Mouse (Mus musculus) heart, embryonic 15.5 days (tissue): ENCODE results near the gene Hes7. TPM values are rescaled to one million over a fixed set of nuclear protein-coding genes. Genes with fewer than 3 reads are reported as not detected.

Source experiments
- ATAC-seq: fragments of 200-750 bp; cut with Nextera tagmentation; replicated peaks from 2 replicates; pipeline ENCODE4 v1.8.0; 2017; ENCODE audit warnings: low read depth, moderate TSS enrichment; ENCODE audit not compliant: insufficient number of reproducible peaks, insufficient read depth, low FRiP score
- H3K27ac ChIP-seq: fragments of 300-500 bp; sonication (generic); 2 replicates; pipeline ENCODE4 v1.5.1; 2015; ENCODE audit warnings: mild to moderate bottlenecking, inconsistent platforms
- H3K27me3 ChIP-seq: fragments of 300-500 bp; sonication (generic); 2 replicates; pipeline ENCODE4 v1.6.1; 2015; ENCODE audit warnings: inconsistent platforms
- H3K36me3 ChIP-seq: fragments of 300-500 bp; sonication (generic); 2 replicates; pipeline ENCODE4 v1.6.1; 2015; ENCODE audit warnings: mild to moderate bottlenecking, inconsistent platforms
- H3K4me1 ChIP-seq: fragments of 300-500 bp; sonication (generic); replicated peaks from 2 replicates; pipeline ENCODE4 v1.6.1; 2015; ENCODE audit warnings: inconsistent platforms
- H3K4me2 ChIP-seq: fragments of 300-500 bp; sonication (generic); 2 replicates; pipeline ENCODE4 v1.6.1; 2015; ENCODE audit warnings: inconsistent platforms, mild to moderate bottlenecking, moderate library complexity
- H3K4me3 ChIP-seq: fragments of 300-500 bp; sonication (generic); 2 replicates; pipeline ENCODE4 v1.5.1; 2015; ENCODE audit warnings: mild to moderate bottlenecking, inconsistent platforms
- H3K9ac ChIP-seq: fragments of 300-500 bp; sonication (generic); 2 replicates; pipeline ENCODE4 v1.6.1; 2015; ENCODE audit warnings: mild to moderate bottlenecking, inconsistent platforms
- H3K9me3 ChIP-seq: fragments of 300-500 bp; sonication (generic); replicated peaks from 2 replicates; pipeline ENCODE4 v1.6.1; 2016; ENCODE audit warnings: inconsistent platforms
- WGBS: fragments of 180-500 bp; shearing (Covaris S2); methylation state at CpG from one replicate; pipeline ENCODE4 v1.1.7; 2015; ENCODE audit warnings: mixed read lengths; 5-methylcytosine and 5-hydroxymethylcytosine counted together
- polyA plus RNA-seq: library from polyadenylated mRNA; unstranded; fragments of >200 nt; fragmentation: Nextera tagmentation; extraction: Ambion mirVana; gene quantifications from 2 replicates; pipeline ENCODE4 v1.2.1, GENCODE M21; 2015

Hes7 gene
- polyA plus RNA-seq, 1 experiment from 2014 or later = 0.57 TPM

GRCm38 (mm10) chr11:69171626-69172025 is 51.4 kb downstream of the Hes7 start:
- ATAC-seq = 0 out of 2 replicates have a peak, but pooled peaks have one; percentile 24
- Histone ChIP-seq H3K27ac (no peak overlapping the region), H3K4me2 (no peak overlapping the region), H3K36me3 (no peaks in the 10 kb centered on the region), H3K27me3 (peaks cover 12% of the 10 kb centered on the region; the same call in 1 of the 2 replicates), H3K4me1 (no peaks in the 10 kb centered on the region; the same call in 1 of the 2 replicates), H3K9ac (no peak overlapping the region), H3K9me3 (no peaks in the 10 kb centered on the region), H3K4me3 (no peak overlapping the region)
- WGBS = 28% methylated on average over 7 of the region's 7 CpGs

GRCm38 (mm10) chr11:69172606-69173005 is 52.4 kb downstream of the Hes7 start:
- H3K4me1 ChIP-seq = no peaks in the 10 kb centered on the region; the same call in 1 of the 2 replicates
- no peak overlapping the region for H3K4me2 ChIP-seq
- 0 out of 2 replicates have a peak, but pooled peaks cover 4% of the 10 kb centered on the region for H3K27me3 ChIP-seq
- no peaks in the 10 kb centered on the region for H3K36me3 ChIP-seq
- 83% methylated on average over 2 of the region's 2 CpGs for WGBS
- H3K9ac ChIP-seq = no peak overlapping the region
- H3K27ac ChIP-seq = no peak overlapping the region
- no peak for ATAC-seq
- H3K4me3 ChIP-seq = no peak overlapping the region
- no peaks in the 10 kb centered on the region for H3K9me3 ChIP-seq

Other genes starting within 250 kb of the Hes7 start
- gene Ndel1, start 248.5 kb upstream of the Hes7 start, polyA plus RNA-seq = 65.5 and 69.3 TPM in 2 replicates
- 0.05 and 0.19 TPM in 2 replicates for gene Rnf222, start 231.9 kb upstream of the Hes7 start, polyA plus RNA-seq
- 507 and 557 TPM in 2 replicates for gene Rpl26, start 218.8 kb upstream of the Hes7 start, polyA plus RNA-seq
- not detected in 2 replicates for gene Odf4, start 193.3 kb upstream of the Hes7 start, polyA plus RNA-seq
- 10.8 and 12.7 TPM in 2 replicates for gene Arhgef15, start 162.9 kb upstream of the Hes7 start, polyA plus RNA-seq
- 2.0 and 2.2 TPM in 2 replicates for gene Slc25a35, start 152.3 kb upstream of the Hes7 start, polyA plus RNA-seq
- 67.4 and 78.4 TPM in 2 replicates for gene Rangrf, start 145.2 kb upstream of the Hes7 start, polyA plus RNA-seq
- gene Pfas, start 111.9 kb upstream of the Hes7 start, polyA plus RNA-seq = 14.9 and 18.7 TPM in 2 replicates
- gene Ctc1, start 104.5 kb upstream of the Hes7 start, polyA plus RNA-seq = 38.3 and 47.5 TPM in 2 replicates
- gene Aurkb, start 74.8 kb upstream of the Hes7 start, polyA plus RNA-seq = 64.3 and 92.4 TPM in 2 replicates
- gene Borcs6, start 60.7 kb upstream of the Hes7 start, polyA plus RNA-seq = 10.5 and 11.7 TPM in 2 replicates
- 37.0 and 40.9 TPM in 2 replicates for gene Tmem107, start 49.6 kb upstream of the Hes7 start, polyA plus RNA-seq
- gene Vamp2, start 31.9 kb upstream of the Hes7 start, polyA plus RNA-seq = 82.2 and 96.4 TPM in 2 replicates
- 16.1 and 25.2 TPM in 2 replicates for gene Per1, start 25.2 kb upstream of the Hes7 start, polyA plus RNA-seq
- 0.51 and 0.60 TPM in 2 replicates for gene 9130213A22Rik, start 2.2 kb downstream of the Hes7 start, polyA plus RNA-seq
- gene Aloxe3, start 5.5 kb downstream of the Hes7 start, polyA plus RNA-seq = 0.18 and 0.37 TPM in 2 replicates
- 0.05 TPM in 2 replicates for gene Alox12b, start 36.6 kb downstream of the Hes7 start, polyA plus RNA-seq
- gene Alox8, start 77.4 kb downstream of the Hes7 start, polyA plus RNA-seq = 1.9 and 2.1 TPM in 2 replicates
- 0.08 and 0.13 TPM in 2 replicates for gene Gucy2e, start 116.6 kb downstream of the Hes7 start, polyA plus RNA-seq
- gene Cntrob, start 203.4 kb downstream of the Hes7 start, polyA plus RNA-seq = 12.7 and 17.2 TPM in 2 replicates
- gene Trappc1, start 203.6 kb downstream of the Hes7 start, polyA plus RNA-seq = 163 and 164 TPM in 2 replicates
- gene Kcnab3, start 205.9 kb downstream of the Hes7 start, polyA plus RNA-seq = 0.77 and 1.1 TPM in 2 replicates
- 6.6 and 7.3 TPM in 2 replicates for gene Rnf227, start 220.1 kb downstream of the Hes7 start, polyA plus RNA-seq
- gene Chd3, start 249.0 kb downstream of the Hes7 start, polyA plus RNA-seq = 14.2 and 22.9 TPM in 2 replicates